Mouse (Mus musculus): Measurements from ENCODE around the gene Trim75. TPM values are rescaled to one million over a fixed set of nuclear protein-coding genes. Genes with fewer than 3 reads are reported as not detected.
"Not testable (repeated sequence)": the region's sequence is repeated elsewhere in the genome, so short reads cannot be mapped to it uniquely, and the experiment has no call there.

The Trim75 gene
- not detected in 2 replicates for polyA plus RNA-seq (2012; rRNA removed)

DNA sequence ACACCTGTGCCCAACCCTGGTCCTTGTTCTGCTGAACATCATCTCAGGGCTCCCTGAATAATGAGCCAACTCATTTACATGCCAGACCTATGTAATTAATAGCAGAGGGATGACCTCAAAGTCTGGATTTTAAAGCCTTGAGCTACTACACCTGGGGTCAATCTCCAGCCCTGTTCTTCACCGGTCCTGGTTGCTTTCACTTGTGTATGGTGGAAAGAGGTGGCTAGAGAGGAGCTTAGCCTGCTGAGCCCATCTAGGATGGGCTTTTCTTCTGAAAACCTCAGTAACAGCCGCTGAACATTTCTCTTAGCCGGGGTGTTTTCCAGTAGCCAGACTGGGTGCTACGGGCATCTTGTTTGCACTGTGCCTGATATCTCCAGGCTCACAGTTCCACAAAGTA is at the start of gene Trim75:
Gene Trim75 (minus strand): TSS at position 101 of the 400 bp plus-strand sequence.
- 87% methylated on average over 4 of the region's 4 CpGs for WGBS
- no peak for DNase-seq (ENCODE audit: low read depth, low spot score)

GRCm38 (mm10) chr8:65037117-65037533 is 49.5 kb upstream of the Trim75 start, which contains the start of gene Apela:
TSS of gene Apela (minus strand) at chr8:65037336.
- DNase-seq (ENCODE audit: low read depth, low spot score), result peak; percentile 50
- 1% methylated on average over 8 of the region's 8 CpGs for WGBS

GRCm38 (mm10) chr8:65034136-65034535 is 46.5 kb upstream of the Trim75 start:
- 25% methylated on average over 2 of the region's 2 CpGs for WGBS
- DNase-seq (ENCODE audit: low read depth, low spot score), result no peak

GRCm38 (mm10) chr8:65033056-65033455 is 45.4 kb upstream of the Trim75 start:
- 87% methylated on average over 13 of the region's 13 CpGs for WGBS
- no peak for DNase-seq (ENCODE audit: low read depth, low spot score)

GRCm38 (mm10) chr8:65032107-65032506 is 44.5 kb upstream of the Trim75 start:
- 90% methylated on average over 1 of the region's 1 CpGs for WGBS
- no peak for DNase-seq (ENCODE audit: low read depth, low spot score)

- no peak for DNase-seq (ENCODE audit: low read depth, low spot score)
- WGBS, result 67% methylated on average over 4 of the region's 4 CpGs
Measured at GRCm38 (mm10) chr8:65030735-65031485, 43.3 kb upstream of the Trim75 start.

DNA sequence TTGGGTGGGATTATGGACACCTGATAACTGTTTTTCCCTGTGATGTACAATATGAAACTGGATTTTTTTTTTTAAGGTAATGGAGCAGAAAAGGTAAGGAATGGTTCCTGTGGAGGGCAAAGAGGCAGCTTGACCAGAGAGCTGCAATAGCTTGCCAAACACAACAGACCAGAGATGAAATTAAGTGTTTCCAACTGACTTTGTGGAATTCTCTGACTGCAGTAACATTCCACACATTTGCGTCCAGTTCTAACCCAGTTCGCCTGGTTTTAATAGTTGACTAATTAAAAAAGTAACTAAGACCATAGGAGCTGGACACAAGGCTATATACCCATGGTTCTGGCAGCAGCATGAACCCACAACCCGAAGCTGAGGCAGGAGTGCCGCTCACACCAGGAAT is 42.1 kb upstream of the Trim75 start:
- 74% methylated on average over 4 of the region's 4 CpGs for WGBS
- DNase-seq (ENCODE audit: low read depth, low spot score), result no peak

DNA sequence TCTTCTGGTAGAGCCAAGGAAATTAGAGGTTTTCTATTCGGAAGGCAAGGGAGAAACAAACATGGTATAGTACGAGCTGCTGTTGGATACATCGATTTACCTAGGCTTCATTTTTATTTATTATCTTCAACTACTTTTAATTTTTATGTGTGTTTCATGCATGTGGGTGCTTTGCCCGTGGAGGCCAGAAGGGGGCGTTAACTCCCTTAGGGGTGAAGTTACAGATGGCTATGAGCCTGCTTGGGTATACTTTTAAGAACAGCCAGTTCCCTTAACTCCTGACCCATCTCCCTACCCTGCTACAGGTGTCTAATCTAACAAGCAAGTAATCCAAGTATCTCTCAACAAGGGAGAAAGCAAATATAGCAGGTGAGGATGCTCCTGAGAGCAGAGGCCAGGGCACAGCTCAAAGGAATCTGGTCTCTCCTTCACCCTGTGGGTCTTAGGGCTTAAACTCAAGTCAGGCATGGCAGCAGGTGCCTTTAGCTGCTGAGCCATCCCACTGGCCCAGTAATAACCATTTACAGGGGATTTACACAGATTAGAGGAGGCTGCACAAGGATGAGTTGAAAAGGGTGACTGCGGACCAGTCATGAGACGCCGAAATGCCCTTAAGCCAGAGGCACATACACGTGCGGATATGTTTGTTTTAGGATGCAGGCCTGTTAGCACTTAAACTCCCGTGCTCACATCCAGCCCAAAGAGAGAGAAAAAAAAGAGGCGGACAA is 41.5 kb upstream of the Trim75 start:
- no peak for DNase-seq (ENCODE audit: low read depth, low spot score)
- 77% methylated on average over 12 of the region's 12 CpGs for WGBS

GRCm38 (mm10) chr8:65022485-65022884 is 34.9 kb upstream of the Trim75 start:
- DNase-seq (ENCODE audit: low read depth, low spot score), result no peak
- WGBS, result 45% methylated on average over 8 of the region's 8 CpGs

DNA sequence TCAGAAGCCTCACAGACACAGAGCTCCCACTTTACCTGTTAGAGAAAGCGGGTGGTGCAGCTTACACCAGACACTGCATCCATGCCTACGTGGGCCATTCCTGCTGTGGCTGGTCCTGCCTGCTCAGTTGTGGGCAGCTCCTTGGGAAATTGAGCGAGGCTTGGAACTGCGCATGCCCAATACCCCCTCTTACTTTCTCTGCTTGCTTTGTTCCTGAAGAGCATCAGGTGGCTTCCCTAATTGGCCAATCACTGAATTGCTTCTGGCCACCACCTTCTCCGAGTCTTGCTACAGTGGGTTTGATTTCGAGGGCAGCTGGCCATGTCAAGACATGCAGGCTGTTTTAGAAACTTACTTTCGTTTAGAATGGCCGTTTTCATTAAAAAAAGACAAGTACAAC is 30.8 kb upstream of the Trim75 start, which contains the start of the genes Trim61 and Trim60:
Gene Trim61 (minus strand): TSS at position 101 of the 400 bp plus-strand sequence.
Gene Trim60 (minus strand): TSS at position 162 of the 400 bp plus-strand sequence.
- 90% methylated on average over 8 of the region's 8 CpGs for whole genome bisulfite sequencing
- DNase-seq (ENCODE audit: low read depth, low spot score), result no peak

- not testable (repeated sequence) for DNase-seq (ENCODE audit: low read depth, low spot score)
Measured at GRCm38 (mm10) chr8:65007616-65008015, 20.0 kb upstream of the Trim75 start.

DNA sequence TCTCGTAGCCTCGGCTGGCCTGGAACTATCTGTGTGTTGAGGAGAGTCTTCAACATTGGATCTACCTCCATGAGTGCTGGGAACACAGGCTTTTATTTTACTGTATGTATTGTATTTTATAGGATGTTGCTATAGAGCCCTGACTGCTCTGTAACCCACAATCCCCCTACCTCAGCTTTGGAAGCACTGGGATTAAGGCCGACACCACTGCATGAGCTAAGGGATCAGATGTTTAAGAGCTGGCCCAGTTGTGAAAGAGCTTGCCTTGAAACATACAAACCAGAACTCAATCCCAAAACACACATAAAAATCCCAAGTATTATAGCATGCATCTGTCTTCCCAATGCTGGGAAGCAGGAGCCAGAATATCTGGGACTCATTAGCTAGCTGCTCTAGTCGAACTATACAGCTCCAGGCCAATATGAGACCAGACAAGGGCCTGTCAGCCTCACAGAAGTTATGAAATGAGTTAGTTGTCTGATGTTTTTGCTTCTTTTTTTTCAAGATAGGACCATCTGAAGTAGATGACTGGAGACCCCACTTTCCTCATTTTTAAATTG is 11.3 kb upstream of the Trim75 start:
- 79% methylated on average over 4 of the region's 4 CpGs for WGBS
- DNase-seq (ENCODE audit: low read depth, low spot score), result no peak

More at GRCm38 (mm10) chr8:65007616-65008015, 20.0 kb upstream of the Trim75 start:
- 85% methylated on average over 6 of the region's 6 CpGs for WGBS

DNA sequence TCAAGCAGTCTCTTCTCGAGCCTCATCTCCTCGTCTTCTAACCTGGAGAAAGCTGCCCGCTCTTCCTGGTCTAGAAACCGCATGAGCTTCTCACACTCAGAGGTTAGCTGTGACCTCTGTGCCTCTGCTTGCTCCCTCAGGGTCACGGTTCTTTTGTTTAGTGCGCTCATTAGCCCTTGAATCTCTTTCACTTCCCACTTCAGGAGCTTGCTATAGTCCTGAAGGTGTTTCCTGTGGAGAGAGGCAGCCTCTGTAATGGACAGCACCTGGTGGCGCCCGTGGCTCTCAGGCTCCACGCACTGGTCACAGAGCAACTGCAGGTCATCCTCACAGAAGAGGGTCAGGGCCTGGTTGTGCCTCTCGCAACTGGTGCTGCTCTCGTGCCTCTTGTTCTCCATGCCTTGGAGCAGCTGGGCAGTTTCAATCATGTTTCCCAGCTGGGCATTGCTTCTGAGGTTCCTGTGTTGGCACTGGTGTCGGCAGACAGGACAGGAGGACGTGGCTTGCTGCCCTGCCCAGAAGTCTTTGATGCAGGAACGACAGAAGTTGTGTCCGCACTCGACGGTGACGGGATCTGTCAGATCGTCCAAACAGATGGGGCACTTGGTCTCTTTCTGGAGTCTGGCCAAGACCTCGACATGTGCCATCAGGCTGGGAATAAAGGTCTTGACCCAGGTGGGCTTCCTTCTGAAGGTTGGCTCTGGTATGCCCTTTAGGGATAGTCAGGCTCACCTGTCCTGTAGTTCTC is 4.3 kb downstream of the Trim75 start:
- WGBS, result 68% methylated on average over 20 of the region's 20 CpGs
- no peak for DNase-seq (ENCODE audit: low read depth, low spot score)

DNA sequence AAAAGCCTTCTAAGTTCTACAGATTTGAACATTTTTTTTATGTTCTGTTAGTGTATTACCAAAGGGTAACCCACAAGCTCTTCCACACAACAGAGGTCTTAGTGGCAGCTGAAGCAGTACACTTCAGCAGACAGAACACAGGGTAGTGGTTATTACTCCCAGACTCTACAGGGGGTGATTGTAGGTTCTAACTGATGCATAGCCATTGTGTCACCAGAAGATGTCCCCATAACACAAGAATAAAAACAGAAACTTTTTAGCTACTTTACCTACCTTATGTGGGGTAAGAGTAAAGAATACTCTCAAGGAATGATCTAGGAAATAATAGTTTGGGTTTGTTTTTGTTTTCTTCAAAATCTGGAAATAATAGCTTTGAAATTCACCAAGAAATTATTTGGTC is 24.8 kb downstream of the Trim75 start:
- DNase-seq (ENCODE audit: low read depth, low spot score), result no peak

GRCm38 (mm10) chr8:64959025-64959424 is 28.6 kb downstream of the Trim75 start:
- 85% methylated on average over 9 of the region's 9 CpGs for WGBS
- DNase-seq (ENCODE audit: low read depth, low spot score), result no peak

GRCm38 (mm10) chr8:64952101-64952500 is 35.5 kb downstream of the Trim75 start:
- 94% methylated on average over 6 of the region's 6 CpGs for WGBS
- no peak for DNase-seq (ENCODE audit: low read depth, low spot score)

GRCm38 (mm10) chr8:64948371-64948770 is 39.3 kb downstream of the Trim75 start:
- 86% methylated on average over 1 of the region's 1 CpGs for WGBS
- no peak for DNase-seq (ENCODE audit: low read depth, low spot score)

DNA sequence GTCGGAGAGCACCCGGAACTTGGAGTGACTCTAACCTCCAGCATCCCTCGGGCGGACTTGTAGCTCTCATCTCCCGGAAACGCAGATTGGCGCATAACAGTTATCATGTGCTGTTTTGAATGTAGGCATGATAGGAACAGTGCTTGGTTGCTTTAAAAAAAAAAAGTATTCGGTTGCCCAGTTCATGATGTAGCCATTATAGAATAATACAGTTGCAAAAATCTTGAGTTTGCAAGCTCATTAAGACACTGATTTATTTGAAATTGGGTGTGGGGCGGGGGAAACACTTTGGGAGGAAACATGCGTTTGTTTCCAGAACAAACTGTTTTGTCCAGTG is 40.0 kb downstream of the Trim75 start:
- no peak for DNase-seq (ENCODE audit: low read depth, low spot score)
- 6% methylated on average over 10 of the region's 10 CpGs for WGBS

- peak; percentile 67 for DNase-seq (ENCODE audit: low read depth, low spot score)
- WGBS, result under 1% methylated on average over 73 of the region's 73 CpGs
Measured at GRCm38 (mm10) chr8:64946820-64947697, 40.6 kb downstream of the Trim75 start, which contains the start of gene Tmem192. TSS of gene Tmem192 (plus strand) at chr8:64947185.

All from large intestine, adult 2 months (tissue).